Comparison of ENCODE assay signal across 25 mouse cellular contexts in the genomic region with DNA sequence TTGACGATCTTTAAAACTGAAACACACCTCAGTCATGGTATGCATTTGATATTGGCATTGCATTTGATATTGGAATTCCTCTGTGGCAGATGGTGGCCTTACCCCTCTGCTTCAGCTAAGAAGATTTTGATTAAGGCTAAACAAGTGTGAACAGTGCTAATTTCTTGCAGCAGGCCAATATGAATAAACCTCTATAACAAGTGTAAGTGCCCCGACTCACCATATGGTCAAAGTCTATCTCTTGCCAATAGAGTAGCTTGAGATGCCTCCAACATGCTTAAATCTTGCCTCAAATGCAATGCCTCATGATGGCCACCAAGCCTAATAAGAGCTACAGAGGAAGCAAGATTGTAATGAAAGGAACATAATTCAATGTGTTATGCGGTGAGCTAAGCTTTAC.
DNase-seq lines count a peak whose midpoint lies in the region; ATAC-seq and TF ChIP-seq lines count a peak whose summit lies in the region.
"Had no signal": no experiment of that assay in that cellular context is flagged by ENCODE, and none has a peak within 500 bp of the region (broad histone marks: within the 10 kb centered on the region; RNA-seq: fewer than 3 reads in every experiment).

No protein-coding gene starts in this region.

- no peak overlapping the region for H3K4me2 ChIP-seq in forebrain, embryonic 13.5 days
- no peak overlapping the region for H3K4me2 ChIP-seq in forebrain, embryonic 15.5 days (replicated peaks)
- no peak overlapping the region for H3K4me2 ChIP-seq in midbrain, postnatal 0 days (ENCODE audit: low read depth, low read length, poor library complexity, severe bottlenecking)
- H3K4me2 ChIP-seq in midbrain, embryonic 16.5 days (ENCODE audit: low read length): no peak overlapping the region
- H3K4me2 ChIP-seq: embryonic facial prominence, embryonic 13.5 days; limb, embryonic 12.5 days; liver, embryonic 15.5 days; lung, embryonic 14.5 days; midbrain, embryonic 15.5 days; neural tube, embryonic 12.5 days had no signal

- H3K4me1 ChIP-seq in forebrain, embryonic 13.5 days: no peaks in the 10 kb centered on the region
- H3K4me1 ChIP-seq in forebrain, embryonic 15.5 days: 0 out of 2 replicates have a peak, but pooled peaks cover 3% of the 10 kb centered on the region
- no peaks in the 10 kb centered on the region for H3K4me1 ChIP-seq in midbrain, postnatal 0 days (ENCODE audit: insufficient read depth, low read length)
- no peaks in the 10 kb centered on the region for H3K4me1 ChIP-seq in midbrain, embryonic 16.5 days (ENCODE audit: control insufficient read depth, insufficient read depth, low read length)
- H3K4me1 ChIP-seq: embryonic facial prominence, embryonic 13.5 days; limb, embryonic 12.5 days; liver, embryonic 15.5 days; midbrain, embryonic 10.5 days; midbrain, embryonic 15.5 days; neural tube, embryonic 12.5 days had no signal

- H3K27me3 ChIP-seq in forebrain, embryonic 13.5 days: no peaks in the 10 kb centered on the region
- no peaks in the 10 kb centered on the region for H3K27me3 ChIP-seq in forebrain, embryonic 15.5 days
- no peaks in the 10 kb centered on the region for H3K27me3 ChIP-seq in midbrain, postnatal 0 days (ENCODE audit: insufficient read depth, low read length)
- H3K27me3 ChIP-seq in midbrain, embryonic 16.5 days (ENCODE audit: control insufficient read depth, insufficient read depth, low read depth, low read length): no peaks in the 10 kb centered on the region
- H3K27me3 ChIP-seq: embryonic facial prominence, embryonic 13.5 days; limb, embryonic 12.5 days; liver, embryonic 15.5 days; midbrain, embryonic 15.5 days; neural tube, embryonic 12.5 days had no signal

- H3K9ac ChIP-seq in forebrain, embryonic 13.5 days: no peak overlapping the region
- H3K9ac ChIP-seq in forebrain, embryonic 15.5 days (replicated peaks): no peak overlapping the region
- H3K9ac ChIP-seq in midbrain, postnatal 0 days (replicated peaks; ENCODE audit: low read length, poor library complexity, severe bottlenecking): no peak overlapping the region
- H3K9ac ChIP-seq in midbrain, embryonic 16.5 days (ENCODE audit: low read depth, low read length): no peak overlapping the region
- H3K9ac ChIP-seq: embryonic facial prominence, embryonic 13.5 days; limb, embryonic 12.5 days; liver, embryonic 15.5 days; lung, embryonic 14.5 days; midbrain, embryonic 15.5 days; neural tube, embryonic 12.5 days had no signal

- DNase-seq in midbrain, postnatal 0 days (ENCODE audit: low spot score): peak; percentile 57
- peak; percentile 32 for DNase-seq in cerebellum, adult 8-10 months
- no peak for DNase-seq in kidney, postnatal 4 days
- DNase-seq: adrenal gland, postnatal 14 days; gastrocnemius, adult 2 months; kidney, adult 9 months; kidney, postnatal 10 days; lung, embryonic 14.5 days; lung, postnatal 14 days; thymus, adult 2 months; thymus, postnatal 4 days had no signal

- H3K4me3 ChIP-seq in forebrain, embryonic 13.5 days: no peak overlapping the region
- H3K4me3 ChIP-seq in forebrain, embryonic 15.5 days: no peak overlapping the region
- no peak overlapping the region for H3K4me3 ChIP-seq in midbrain, postnatal 0 days (ENCODE audit: low read depth, low read length)
- no peak overlapping the region for H3K4me3 ChIP-seq in midbrain, embryonic 16.5 days (ENCODE audit: low read depth, low read length)
- H3K4me3 ChIP-seq: embryonic facial prominence, embryonic 13.5 days; gastrocnemius, adult 2 months; left cerebral cortex, adult 2 months; limb, embryonic 12.5 days; liver, embryonic 15.5 days; midbrain, embryonic 10.5 days; midbrain, embryonic 15.5 days; myocyte; neural tube, embryonic 12.5 days had no signal

- H3K36me3 ChIP-seq in forebrain, embryonic 13.5 days (ENCODE audit: poor library complexity, severe bottlenecking): no peaks in the 10 kb centered on the region
- H3K36me3 ChIP-seq in forebrain, embryonic 15.5 days: no peaks in the 10 kb centered on the region
- no peaks in the 10 kb centered on the region for H3K36me3 ChIP-seq in midbrain, postnatal 0 days (ENCODE audit: insufficient read depth, low read length)
- H3K36me3 ChIP-seq in midbrain, embryonic 16.5 days (ENCODE audit: control insufficient read depth, insufficient read depth, low read length): no peaks in the 10 kb centered on the region
- H3K36me3 ChIP-seq: embryonic facial prominence, embryonic 13.5 days; G1E; limb, embryonic 12.5 days; liver, embryonic 15.5 days; midbrain, embryonic 10.5 days; midbrain, embryonic 15.5 days; neural tube, embryonic 12.5 days had no signal

- ATAC-seq in forebrain, embryonic 13.5 days: peak; percentile 72
- ATAC-seq in forebrain, embryonic 15.5 days (replicated peaks): no peak; the same call in 1 of the 2 replicates
- no peak for ATAC-seq in midbrain, postnatal 0 days (ENCODE audit: low FRiP score)
- ATAC-seq in midbrain, embryonic 16.5 days: no peak
- no peak for ATAC-seq in megakaryocyte, adult 5-6 weeks (ENCODE audit: poor library complexity, severe bottlenecking)
- ATAC-seq: intestine, embryonic 16.5 days; midbrain, embryonic 15.5 days had no signal

- TF ChIP-seq CTCF in midbrain, postnatal 0 days (IDR thresholded peaks at IDR 0.05): no peak

- no peak overlapping the region for H3K27ac ChIP-seq in forebrain, embryonic 13.5 days
- H3K27ac ChIP-seq in forebrain, embryonic 15.5 days (replicated peaks): no peak overlapping the region
- no peak overlapping the region for H3K27ac ChIP-seq in midbrain, postnatal 0 days (ENCODE audit: low read depth, low read length)
- H3K27ac ChIP-seq in midbrain, embryonic 16.5 days (ENCODE audit: low read length): no peak overlapping the region
- H3K27ac ChIP-seq: embryonic facial prominence, embryonic 13.5 days; gastrocnemius, adult 2 months; left cerebral cortex, adult 2 months; limb, embryonic 12.5 days; liver, embryonic 15.5 days; midbrain, embryonic 10.5 days; midbrain, embryonic 15.5 days; neural tube, embryonic 12.5 days had no signal

- 84% methylated on average over 3 of the region's 3 CpGs for WGBS in forebrain, embryonic 13.5 days
- 68% methylated on average over 3 of the region's 3 CpGs for WGBS in forebrain, embryonic 15.5 days
- 90% methylated on average over 3 of the region's 3 CpGs for WGBS in midbrain, postnatal 0 days
- 89% methylated on average over 3 of the region's 3 CpGs for WGBS in midbrain, embryonic 16.5 days

- no peaks in the 10 kb centered on the region for H3K9me3 ChIP-seq in forebrain, embryonic 13.5 days (replicated peaks)
- no peaks in the 10 kb centered on the region for H3K9me3 ChIP-seq in forebrain, embryonic 15.5 days
- H3K9me3 ChIP-seq in midbrain, postnatal 0 days (ENCODE audit: low read length): no peaks in the 10 kb centered on the region
- no peaks in the 10 kb centered on the region for H3K9me3 ChIP-seq in midbrain, embryonic 16.5 days (replicated peaks; ENCODE audit: control insufficient read depth, low read length, poor library complexity, severe bottlenecking)
- H3K9me3 ChIP-seq: embryonic facial prominence, embryonic 13.5 days; G1E; limb, embryonic 12.5 days; liver, embryonic 15.5 days; midbrain, embryonic 10.5 days; midbrain, embryonic 15.5 days; neural tube, embryonic 12.5 days had no signal

Comparison
In these comparisons a context has a peak if more than half of its experiments do, and no peak if none do; other contexts are left out.
1. DNase-seq: peak in midbrain, postnatal 0 days (single experiment) and cerebellum, adult 8-10 months (single experiment); none in kidney, postnatal 4 days (0 of 2).